Mouse (Mus musculus): ENCODE data around the gene Ccdc85b. TPM values are rescaled to one million over a fixed set of nuclear protein-coding genes. Genes with fewer than 3 reads are reported as not detected.

Gene Ccdc85b
- total RNA-seq, 1 experiment: 5.4 TPM

DNA sequence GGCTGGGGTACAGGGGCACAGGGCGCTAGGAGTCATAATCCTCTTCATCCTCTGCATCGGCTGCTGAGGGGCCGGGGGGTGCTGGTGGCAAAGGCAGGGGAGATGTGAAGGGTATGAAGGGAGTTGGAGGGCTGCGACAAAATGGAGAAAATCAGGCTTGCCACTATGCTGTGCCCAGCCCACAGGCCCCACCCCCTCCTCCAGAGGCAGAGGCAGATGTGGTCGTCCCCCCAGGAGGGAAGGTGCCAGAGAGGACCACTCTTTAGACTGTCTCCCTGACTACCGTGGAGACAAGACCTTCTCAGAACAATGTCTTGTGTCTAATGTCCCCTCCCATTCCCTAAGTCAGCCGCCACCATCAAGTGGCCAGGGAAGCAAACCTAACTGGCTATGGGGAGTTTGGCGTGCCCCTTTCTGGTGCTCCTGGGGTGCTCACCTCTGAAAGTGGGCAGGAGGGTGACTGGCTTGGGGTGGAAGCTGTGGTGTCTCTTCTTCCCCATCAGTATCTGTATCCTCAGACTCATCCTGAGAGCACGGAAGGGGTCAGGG is 34.7 kb downstream of the Ccdc85b start:
- Histone ChIP-seq H3K4me1 (ENCODE audit: control insufficient read depth in 2 of 2, insufficient read depth in 2 of 2, low read length in 2 of 2, poor library complexity in 1 of 2) (peaks cover 6 to 14% of the 10 kb centered on the region in 2 experiments; a peak in 3 of 4 replicates), H3K9ac (ENCODE audit: insufficient read depth, low read depth, low read length, poor library complexity, severe bottlenecking) (peak overlapping the region; percentile 85; the same call in 1 of the 2 replicates), H3K36me3 (ENCODE audit: control insufficient read depth, insufficient read depth, low read length, poor library complexity, severe bottlenecking) (peaks cover 22% of the 10 kb centered on the region; the same call in 1 of the 2 replicates), H3K27ac (ENCODE audit: insufficient read depth, low read depth, low read length, poor library complexity, severe bottlenecking) (no peak overlapping the region), H3K9me3 (ENCODE audit: control insufficient read depth, insufficient read depth, low read depth, low read length) (no peaks in the 10 kb centered on the region), H3K4me3 (ENCODE audit: insufficient read depth in 1 of 2, low read depth in 1 of 2, low read length in 2 of 2, poor library complexity in 1 of 2, severe bottlenecking in 1 of 2) (no peak overlapping the region)
- no peak for DNase-seq (ENCODE audit: low read depth, low spot score)
- in situ Hi-C loops (cut with MboI; ENCODE audit: low sequenced_read_pairs in 2 of 2, unreplicated experiment in 2 of 2): no loop called here
- no peak for TF ChIP-seq MAFK (IDR thresholded peaks at IDR 0.05; ENCODE audit: insufficient read depth, low read depth, low read length)
- TF ChIP-seq ZNF384 (IDR thresholded peaks at IDR 0.05; ENCODE audit: low read depth, low read length): no peak
- TF ChIP-seq CHD2 (IDR thresholded peaks at IDR 0.05; ENCODE audit: low read depth, low read length): no peak
- TF ChIP-seq HCFC1 (IDR thresholded peaks at IDR 0.05; ENCODE audit: borderline replicate concordance, insufficient read depth, low read length): no peak
- no peak for TF ChIP-seq ZC3H11A (IDR thresholded peaks at IDR 0.05; ENCODE audit: borderline replicate concordance, low read depth, low read length)

DNA sequence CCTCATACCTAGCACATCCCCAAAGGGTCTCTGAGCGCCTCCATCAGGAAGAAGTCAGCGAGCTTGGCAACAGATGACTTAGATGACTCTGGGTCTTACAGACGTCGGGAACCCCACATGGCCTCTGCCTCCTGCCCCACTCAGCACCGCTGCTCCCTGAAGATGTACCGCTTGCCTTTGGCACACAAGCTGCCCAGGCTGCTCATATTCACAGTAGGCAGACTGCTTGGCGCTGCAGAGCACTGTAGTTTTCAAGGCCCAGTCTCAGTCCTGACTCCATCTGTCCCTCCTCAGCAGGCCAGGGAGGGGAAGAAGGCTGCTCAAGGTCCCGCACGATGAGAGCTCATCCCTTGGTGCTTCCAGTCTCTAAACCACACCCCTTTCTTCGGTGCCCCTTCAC is 35.4 kb downstream of the Ccdc85b start:
- TF ChIP-seq ZC3H11A (IDR thresholded peaks at IDR 0.05; ENCODE audit: borderline replicate concordance, low read depth, low read length): no peak
- no peak for TF ChIP-seq MAFK (IDR thresholded peaks at IDR 0.05; ENCODE audit: insufficient read depth, low read depth, low read length)
- TF ChIP-seq ZNF384 (IDR thresholded peaks at IDR 0.05; ENCODE audit: low read depth, low read length): no peak
- no peak for TF ChIP-seq CHD2 (IDR thresholded peaks at IDR 0.05; ENCODE audit: low read depth, low read length)
- TF ChIP-seq HCFC1 (IDR thresholded peaks at IDR 0.05; ENCODE audit: borderline replicate concordance, insufficient read depth, low read length): no peak
- Histone ChIP-seq H3K9me3 (ENCODE audit: control insufficient read depth, insufficient read depth, low read depth, low read length) (no peaks in the 10 kb centered on the region), H3K27ac (ENCODE audit: insufficient read depth, low read depth, low read length, poor library complexity, severe bottlenecking) (no peak overlapping the region), H3K9ac (ENCODE audit: insufficient read depth, low read depth, low read length, poor library complexity, severe bottlenecking) (no peak overlapping the region), H3K4me3 (ENCODE audit: insufficient read depth in 1 of 2, low read depth in 1 of 2, low read length in 2 of 2, poor library complexity in 1 of 2, severe bottlenecking in 1 of 2) (no peak overlapping the region), H3K4me1 (ENCODE audit: control insufficient read depth in 2 of 2, insufficient read depth in 2 of 2, low read length in 2 of 2, poor library complexity in 1 of 2) (peaks cover 6 to 14% of the 10 kb centered on the region in 2 experiments; a peak in 3 of 4 replicates), H3K36me3 (ENCODE audit: control insufficient read depth, insufficient read depth, low read length, poor library complexity, severe bottlenecking) (peaks cover 22% of the 10 kb centered on the region; the same call in 1 of the 2 replicates)
- no peak for DNase-seq (ENCODE audit: low read depth, low spot score)
- in situ Hi-C loops (cut with MboI; ENCODE audit: low sequenced_read_pairs in 2 of 2, unreplicated experiment in 2 of 2): no loop called here

DNA sequence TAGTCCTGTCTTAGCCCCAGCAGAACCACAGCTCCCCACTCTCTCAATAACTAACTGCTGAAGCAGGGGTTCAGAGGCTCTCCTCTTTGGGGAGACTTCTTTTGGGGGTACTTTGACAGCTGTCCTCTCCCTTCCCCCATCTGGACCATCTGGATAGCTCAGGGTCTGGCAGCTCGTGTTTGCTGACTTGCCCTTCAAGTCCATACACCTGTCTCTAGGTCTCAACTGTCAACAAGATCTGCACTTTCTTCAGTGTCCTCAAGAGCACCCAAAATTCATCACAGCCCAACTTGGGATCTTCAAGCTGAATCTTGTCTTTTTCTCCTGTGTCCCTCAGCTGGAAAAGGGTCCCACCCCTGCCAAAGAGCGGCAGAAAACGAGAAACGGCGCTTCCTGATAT is 35.9 kb downstream of the Ccdc85b start:
- in situ Hi-C loops (cut with MboI; ENCODE audit: low sequenced_read_pairs in 2 of 2, unreplicated experiment in 2 of 2): no loop called here
- H3K4me3 ChIP-seq (ENCODE audit: insufficient read depth in 1 of 2, low read depth in 1 of 2, low read length in 2 of 2, poor library complexity in 1 of 2, severe bottlenecking in 1 of 2): no peak overlapping the region
- peaks cover 6 to 12% of the 10 kb centered on the region in 2 experiments; a peak in 3 of 4 replicates for H3K4me1 ChIP-seq (ENCODE audit: control insufficient read depth in 2 of 2, insufficient read depth in 2 of 2, low read length in 2 of 2, poor library complexity in 1 of 2)
- no peaks in the 10 kb centered on the region for H3K9me3 ChIP-seq (ENCODE audit: control insufficient read depth, insufficient read depth, low read depth, low read length)
- no peak overlapping the region for H3K27ac ChIP-seq (ENCODE audit: insufficient read depth, low read depth, low read length, poor library complexity, severe bottlenecking)
- DNase-seq (ENCODE audit: low read depth, low spot score): no peak
- no peak overlapping the region for H3K9ac ChIP-seq (ENCODE audit: insufficient read depth, low read depth, low read length, poor library complexity, severe bottlenecking)
- TF ChIP-seq MAFK (IDR thresholded peaks at IDR 0.05; ENCODE audit: insufficient read depth, low read depth, low read length) (no peak), HCFC1 (IDR thresholded peaks at IDR 0.05; ENCODE audit: borderline replicate concordance, insufficient read depth, low read length) (no peak), ZNF384 (IDR thresholded peaks at IDR 0.05; ENCODE audit: low read depth, low read length) (no peak), ZC3H11A (IDR thresholded peaks at IDR 0.05; ENCODE audit: borderline replicate concordance, low read depth, low read length) (no peak), CHD2 (IDR thresholded peaks at IDR 0.05; ENCODE audit: low read depth, low read length) (no peak)
- H3K36me3 ChIP-seq (ENCODE audit: control insufficient read depth, insufficient read depth, low read length, poor library complexity, severe bottlenecking): peaks cover 17% of the 10 kb centered on the region; the same call in 1 of the 2 replicates

DNA sequence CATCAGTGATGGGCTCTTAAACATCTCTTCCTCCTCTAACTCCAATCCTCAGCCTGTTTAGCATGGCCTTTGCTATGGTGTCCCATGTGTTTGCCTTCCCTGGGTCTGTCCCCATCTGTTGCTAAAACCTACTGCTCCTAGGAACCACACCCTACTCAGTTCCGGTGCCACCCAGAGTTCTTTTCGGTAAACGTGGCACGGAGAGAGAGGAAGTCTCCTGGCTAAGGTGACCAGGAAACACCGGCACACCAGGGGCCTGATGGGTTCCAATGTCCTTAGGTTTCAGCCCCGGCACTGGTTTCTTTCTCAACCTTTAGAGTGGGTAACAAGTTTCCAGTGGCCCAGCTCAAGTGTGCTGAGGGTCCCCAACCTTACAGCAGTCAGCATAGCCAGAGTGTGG is 37.1 kb downstream of the Ccdc85b start:
- in situ Hi-C loops (cut with MboI; ENCODE audit: low sequenced_read_pairs in 2 of 2, unreplicated experiment in 2 of 2): no loop called here

More for the DNA sequence above, 37.1 kb downstream of the Ccdc85b start:
- H3K36me3 ChIP-seq (ENCODE audit: control insufficient read depth, insufficient read depth, low read length, poor library complexity, severe bottlenecking): peaks cover 10% of the 10 kb centered on the region; the same call in 1 of the 2 replicates
- no peak for DNase-seq (ENCODE audit: low read depth, low spot score)
- no peaks in the 10 kb centered on the region for H3K9me3 ChIP-seq (ENCODE audit: control insufficient read depth, insufficient read depth, low read depth, low read length)
- H3K4me1 ChIP-seq (ENCODE audit: control insufficient read depth in 2 of 2, insufficient read depth in 2 of 2, low read length in 2 of 2, poor library complexity in 1 of 2): peaks cover 3 to 6% of the 10 kb centered on the region in 2 experiments; a peak in 2 of 4 replicates
- H3K4me3 ChIP-seq (ENCODE audit: insufficient read depth in 1 of 2, low read depth in 1 of 2, low read length in 2 of 2, poor library complexity in 1 of 2, severe bottlenecking in 1 of 2): no peak overlapping the region
- TF ChIP-seq ZNF384 (IDR thresholded peaks at IDR 0.05; ENCODE audit: low read depth, low read length): no peak
- TF ChIP-seq ZC3H11A (IDR thresholded peaks at IDR 0.05; ENCODE audit: borderline replicate concordance, low read depth, low read length): no peak
- no peak for TF ChIP-seq HCFC1 (IDR thresholded peaks at IDR 0.05; ENCODE audit: borderline replicate concordance, insufficient read depth, low read length)
- no peak for TF ChIP-seq MAFK (IDR thresholded peaks at IDR 0.05; ENCODE audit: insufficient read depth, low read depth, low read length)
- TF ChIP-seq CHD2 (IDR thresholded peaks at IDR 0.05; ENCODE audit: low read depth, low read length): no peak
- H3K9ac ChIP-seq (ENCODE audit: insufficient read depth, low read depth, low read length, poor library complexity, severe bottlenecking): no peak overlapping the region
- H3K27ac ChIP-seq (ENCODE audit: insufficient read depth, low read depth, low read length, poor library complexity, severe bottlenecking): no peak overlapping the region
